ENCODE assay signal across 17 mouse cellular contexts in the genomic region with DNA sequence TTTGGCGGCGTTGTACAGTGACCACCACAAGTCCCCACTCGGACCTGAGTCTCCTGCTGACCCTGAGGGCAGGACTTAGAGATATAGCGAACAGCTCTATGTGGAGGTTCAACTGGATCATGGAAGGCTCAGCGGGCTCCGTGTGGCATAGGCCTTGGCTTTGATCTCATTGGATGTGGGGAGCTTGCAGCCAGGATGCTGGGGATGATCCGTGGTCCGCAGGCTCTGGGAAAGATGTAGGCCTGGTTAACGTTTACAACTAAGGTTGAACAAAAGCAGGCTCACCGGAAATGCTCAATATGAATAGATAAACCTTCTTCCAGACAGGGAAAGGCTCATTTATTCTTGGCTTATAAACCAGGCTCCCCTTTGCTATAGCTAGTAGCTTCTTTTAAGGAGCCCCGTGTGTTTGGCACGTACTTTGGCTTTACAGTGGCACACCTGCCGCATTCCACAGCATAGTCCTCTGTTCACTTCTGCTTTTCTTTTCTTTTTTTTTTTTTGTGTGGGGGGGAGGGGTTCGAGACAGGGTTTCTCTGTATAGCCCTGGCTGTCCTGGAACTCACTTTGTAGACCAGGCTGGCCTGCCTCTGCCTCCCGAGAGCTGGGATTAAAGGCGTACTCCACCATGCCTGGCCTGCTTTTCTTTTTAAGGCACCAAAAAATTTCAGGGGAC. TPM values are rescaled to one million over a fixed set of nuclear protein-coding genes. Genes with fewer than 3 reads are reported as not detected.
DNase-seq lines count a peak whose midpoint lies in the region; ATAC-seq and TF ChIP-seq lines count a peak whose summit lies in the region.
"Had no signal": no experiment of that assay in that cellular context is flagged by ENCODE, and none has a peak within 500 bp of the region (broad histone marks: within the 10 kb centered on the region; RNA-seq: fewer than 3 reads in every experiment).

No protein-coding gene starts in this region.

- peaks cover 34% of the 10 kb centered on the region for H3K4me1 ChIP-seq in heart, embryonic 11.5 days (ENCODE audit: control insufficient read depth, insufficient read depth, low read length)
- no peaks in the 10 kb centered on the region; the same call in 1 of the 2 replicates for H3K4me1 ChIP-seq in lung, embryonic 14.5 days (ENCODE audit: insufficient read depth)
- H3K4me1 ChIP-seq in embryonic facial prominence, embryonic 11.5 days (ENCODE audit: control insufficient read depth, insufficient read depth, low read length), result peaks cover 15% of the 10 kb centered on the region
- H3K4me1 ChIP-seq in small intestine, adult 2 months (ENCODE audit: control insufficient read depth, insufficient read depth, insufficient read length, low read length), result peaks cover 3% of the 10 kb centered on the region

- DNase-seq in heart, adult 11 months, result no peak
- no peak for DNase-seq in lung, embryonic 14.5 days
- DNase-seq in lung, postnatal 25 days (ENCODE audit: low spot score), result no peak
- peak; percentile 5 for DNase-seq in embryonic facial prominence, embryonic 11.5 days (ENCODE audit: low spot score)
- no peak for DNase-seq in spleen, adult 18-20 months
- DNase-seq: adrenal gland, postnatal 14 days; B cell, adult 2 months; kidney, adult 18-20 months; layer of hippocampus, adult 9-11 months; lung, postnatal 14 days had no signal

- peak overlapping the region; percentile 10; the same call in 1 of the 2 replicates for H3K4me3 ChIP-seq in heart, embryonic 11.5 days (ENCODE audit: low read depth, low read length)
- H3K4me3 ChIP-seq in lung, embryonic 14.5 days (ENCODE audit: low read depth, low read length), result peak overlapping the region; percentile 44
- peak overlapping the region; percentile 32; the same call in 1 of the 2 replicates for H3K4me3 ChIP-seq in embryonic facial prominence, embryonic 11.5 days (ENCODE audit: low read depth, low read length)
- H3K4me3 ChIP-seq in small intestine, adult 2 months (ENCODE audit: low read depth, low read length), result peak overlapping the region; percentile 42
- H3K4me3 ChIP-seq: erythroblast, embryonic 14.5 days had no signal

- peak overlapping the region; percentile 59; the same call in 1 of the 2 replicates for H3K4me2 ChIP-seq in heart, embryonic 11.5 days
- peak overlapping the region; percentile 73 for H3K4me2 ChIP-seq in lung, embryonic 14.5 days
- no peak overlapping the region; the same call in 1 of the 2 replicates for H3K4me2 ChIP-seq in embryonic facial prominence, embryonic 11.5 days (ENCODE audit: low read depth, low read length)

- H3K9me3 ChIP-seq in heart, embryonic 11.5 days (replicated peaks; ENCODE audit: control insufficient read depth, low read length), result no peaks in the 10 kb centered on the region
- no peaks in the 10 kb centered on the region for H3K9me3 ChIP-seq in lung, embryonic 14.5 days (ENCODE audit: low read depth, low read length)
- H3K9me3 ChIP-seq in embryonic facial prominence, embryonic 11.5 days (replicated peaks; ENCODE audit: control insufficient read depth, low read length), result no peaks in the 10 kb centered on the region
- H3K9me3 ChIP-seq: midbrain, embryonic 12.5 days had no signal

- H3K36me3 ChIP-seq in heart, embryonic 11.5 days (ENCODE audit: control insufficient read depth, insufficient read depth, low read length), result no peaks in the 10 kb centered on the region
- no peaks in the 10 kb centered on the region for H3K36me3 ChIP-seq in lung, embryonic 14.5 days (ENCODE audit: insufficient read depth)
- H3K36me3 ChIP-seq in embryonic facial prominence, embryonic 11.5 days (replicated peaks; ENCODE audit: control insufficient read depth, insufficient read depth, low read depth, low read length), result no peaks in the 10 kb centered on the region
- no peaks in the 10 kb centered on the region for H3K36me3 ChIP-seq in small intestine, adult 2 months (ENCODE audit: control insufficient read depth, insufficient read depth, low read length)
- H3K36me3 ChIP-seq: G1E; midbrain, embryonic 12.5 days had no signal

- 26% methylated on average over 16 of the region's 16 CpGs for WGBS in heart, embryonic 11.5 days (ENCODE audit: insufficient replicate concordance)
- WGBS in lung, embryonic 14.5 days, result 27% methylated on average over 16 of the region's 16 CpGs
- WGBS in embryonic facial prominence, embryonic 11.5 days, result 16% methylated on average over 16 of the region's 16 CpGs
- WGBS in small intestine, adult 2 months, result 24% methylated on average over 16 of the region's 16 CpGs

- TF ChIP-seq CTCF in lung, embryonic 14.5 days (IDR thresholded peaks at IDR 0.05; ENCODE audit: low read depth), result no peak
- no peak for TF ChIP-seq CTCF in small intestine, adult 2 months (IDR thresholded peaks at IDR 0.05; ENCODE audit: extremely low read depth, insufficient read length, insufficient replicate concordance, low read depth, low read length)

- no peak overlapping the region for H3K9ac ChIP-seq in heart, embryonic 11.5 days (ENCODE audit: low read depth, low read length)
- peak overlapping the region; percentile 58 for H3K9ac ChIP-seq in lung, embryonic 14.5 days
- peak overlapping the region; percentile 59; the same call in 1 of the 2 replicates for H3K9ac ChIP-seq in embryonic facial prominence, embryonic 11.5 days (replicated peaks; ENCODE audit: low read length)
- H3K9ac ChIP-seq: midbrain, embryonic 12.5 days had no signal

- H3K27ac ChIP-seq in heart, embryonic 11.5 days (ENCODE audit: low read depth, low read length), result no peak overlapping the region
- H3K27ac ChIP-seq in lung, embryonic 14.5 days (ENCODE audit: low read depth), result no peak overlapping the region; the same call in 1 of the 2 replicates
- H3K27ac ChIP-seq in embryonic facial prominence, embryonic 11.5 days (replicated peaks; ENCODE audit: low read depth, low read length), result no peak overlapping the region
- no peak overlapping the region for H3K27ac ChIP-seq in small intestine, adult 2 months (ENCODE audit: insufficient read depth, low read depth, low read length)
- H3K27ac ChIP-seq: midbrain, embryonic 12.5 days had no signal

- H3K27me3 ChIP-seq in heart, embryonic 11.5 days (ENCODE audit: control insufficient read depth, insufficient read depth, low read length), result peaks cover 56% of the 10 kb centered on the region
- H3K27me3 ChIP-seq in lung, embryonic 14.5 days (ENCODE audit: insufficient read depth, low read length), result peaks cover 58% of the 10 kb centered on the region
- peaks cover 53% of the 10 kb centered on the region for H3K27me3 ChIP-seq in embryonic facial prominence, embryonic 11.5 days (ENCODE audit: control insufficient read depth, insufficient read depth, low read length)
- H3K27me3 ChIP-seq in small intestine, adult 2 months (ENCODE audit: control insufficient read depth, insufficient read depth, low read length), result peaks cover 56% of the 10 kb centered on the region

- ATAC-seq in heart, embryonic 11.5 days (replicated peaks; ENCODE audit: insufficient number of reproducible peaks, low FRiP score, low TSS enrichment), result no peak
- no peak for ATAC-seq in lung, embryonic 14.5 days (ENCODE audit: insufficient read depth)
- ATAC-seq in embryonic facial prominence, embryonic 11.5 days (replicated peaks; ENCODE audit: insufficient number of reproducible peaks, low FRiP score, low TSS enrichment, low read depth), result no peak
- no peak for ATAC-seq in frontal cortex, adult (ENCODE audit: low TSS enrichment)

- no peak for TF ChIP-seq POLR2A in small intestine, adult 2 months (IDR thresholded peaks at IDR 0.05; ENCODE audit: low read depth, low read length)

RNA-seq across cellular contexts. Expression of gene Foxl1, which starts 1.7 kb away (rescaled TPM):
- polyA plus RNA-seq in heart, embryonic 11.5 days (2014; fragmentation: Nextera tagmentation; extraction: Ambion mirVana), result 0.69 and 1.2 TPM in 2 replicates
- polyA plus RNA-seq in lung, embryonic 14.5 days (2014; fragmentation: Nextera tagmentation; extraction: Ambion mirVana), result 6.8 and 7.9 TPM in 2 replicates
- 4.4 and 4.7 TPM in 2 replicates for polyA plus RNA-seq in embryonic facial prominence, embryonic 11.5 days (2014; fragmentation: Nextera tagmentation; extraction: Ambion mirVana)
- polyA plus RNA-seq in small intestine, adult 2 months (2012; rRNA removed), result 3.0 and 7.9 TPM in 2 replicates
- polyA plus RNA-seq: erythroblast, embryonic 14.5 days; G1E; liver, adult 2 months had no signal

RNA-seq across cellular contexts. Expression of gene Foxc2, which starts 13.4 kb away (rescaled TPM):
- polyA plus RNA-seq in heart, embryonic 11.5 days (2014; fragmentation: Nextera tagmentation; extraction: Ambion mirVana), result 12.7 and 14.1 TPM in 2 replicates
- polyA plus RNA-seq in lung, embryonic 14.5 days (2014; fragmentation: Nextera tagmentation; extraction: Ambion mirVana), result 1.1 and 1.9 TPM in 2 replicates
- polyA plus RNA-seq in embryonic facial prominence, embryonic 11.5 days (2014; fragmentation: Nextera tagmentation; extraction: Ambion mirVana), result 15.1 and 15.7 TPM in 2 replicates
- 0.53 and 0.63 TPM in 2 replicates for polyA plus RNA-seq in small intestine, adult 2 months (2012; rRNA removed)
- polyA plus RNA-seq: erythroblast, embryonic 14.5 days had no signal

RNA-seq across cellular contexts. Expression of gene Mthfsd, which starts 21.2 kb away (rescaled TPM):
- polyA plus RNA-seq in heart, embryonic 11.5 days (2014; fragmentation: Nextera tagmentation; extraction: Ambion mirVana), result 45.1 and 46.2 TPM in 2 replicates
- polyA plus RNA-seq in lung, embryonic 14.5 days (2014; fragmentation: Nextera tagmentation; extraction: Ambion mirVana), result 57.6 and 63.1 TPM in 2 replicates
- polyA plus RNA-seq in embryonic facial prominence, embryonic 11.5 days (2014; fragmentation: Nextera tagmentation; extraction: Ambion mirVana), result 50.0 and 52.5 TPM in 2 replicates
- 22.6 and 23.4 TPM in 2 replicates for polyA plus RNA-seq in small intestine, adult 2 months (2012; rRNA removed)

RNA-seq across cellular contexts. Expression of gene Foxf1, which starts 45.2 kb away (rescaled TPM):
- polyA plus RNA-seq in heart, embryonic 11.5 days (2014; fragmentation: Nextera tagmentation; extraction: Ambion mirVana), result 3.1 and 9.0 TPM in 2 replicates
- polyA plus RNA-seq in lung, embryonic 14.5 days (2014; fragmentation: Nextera tagmentation; extraction: Ambion mirVana), result 167 and 180 TPM in 2 replicates
- polyA plus RNA-seq in embryonic facial prominence, embryonic 11.5 days (2014; fragmentation: Nextera tagmentation; extraction: Ambion mirVana), result 19.6 and 24.5 TPM in 2 replicates
- 28.2 and 49.6 TPM in 2 replicates for polyA plus RNA-seq in small intestine, adult 2 months (2012; rRNA removed)
- polyA plus RNA-seq: erythroblast, embryonic 14.5 days; G1E had no signal
